Mouse (Mus musculus): ENCODE results near the gene Fbxl8.

Fbxl8 gene

DNA sequence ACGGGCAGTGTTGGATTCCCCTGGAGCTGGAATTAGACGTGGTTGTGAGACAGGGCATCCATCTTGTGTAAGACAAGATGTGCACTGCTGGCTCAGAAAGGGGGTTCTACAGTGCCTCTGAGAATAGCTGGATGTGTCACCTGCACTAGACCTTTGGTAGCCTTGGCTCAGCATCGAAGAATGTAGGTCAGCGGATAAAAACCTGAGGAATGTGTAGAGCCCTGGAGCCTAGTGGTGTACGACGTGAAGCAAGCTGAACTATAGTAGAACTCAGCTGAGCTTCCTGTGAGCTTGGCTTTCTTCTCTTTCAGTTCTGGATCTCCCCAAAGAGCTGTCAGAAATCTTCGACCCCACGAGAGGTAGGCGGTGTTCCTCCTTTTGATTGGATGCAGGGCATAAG is 39.4 kb downstream of the Fbxl8 start:
- no peak for DNase-seq (ENCODE audit: extremely low spot score, low spot score)

DNA sequence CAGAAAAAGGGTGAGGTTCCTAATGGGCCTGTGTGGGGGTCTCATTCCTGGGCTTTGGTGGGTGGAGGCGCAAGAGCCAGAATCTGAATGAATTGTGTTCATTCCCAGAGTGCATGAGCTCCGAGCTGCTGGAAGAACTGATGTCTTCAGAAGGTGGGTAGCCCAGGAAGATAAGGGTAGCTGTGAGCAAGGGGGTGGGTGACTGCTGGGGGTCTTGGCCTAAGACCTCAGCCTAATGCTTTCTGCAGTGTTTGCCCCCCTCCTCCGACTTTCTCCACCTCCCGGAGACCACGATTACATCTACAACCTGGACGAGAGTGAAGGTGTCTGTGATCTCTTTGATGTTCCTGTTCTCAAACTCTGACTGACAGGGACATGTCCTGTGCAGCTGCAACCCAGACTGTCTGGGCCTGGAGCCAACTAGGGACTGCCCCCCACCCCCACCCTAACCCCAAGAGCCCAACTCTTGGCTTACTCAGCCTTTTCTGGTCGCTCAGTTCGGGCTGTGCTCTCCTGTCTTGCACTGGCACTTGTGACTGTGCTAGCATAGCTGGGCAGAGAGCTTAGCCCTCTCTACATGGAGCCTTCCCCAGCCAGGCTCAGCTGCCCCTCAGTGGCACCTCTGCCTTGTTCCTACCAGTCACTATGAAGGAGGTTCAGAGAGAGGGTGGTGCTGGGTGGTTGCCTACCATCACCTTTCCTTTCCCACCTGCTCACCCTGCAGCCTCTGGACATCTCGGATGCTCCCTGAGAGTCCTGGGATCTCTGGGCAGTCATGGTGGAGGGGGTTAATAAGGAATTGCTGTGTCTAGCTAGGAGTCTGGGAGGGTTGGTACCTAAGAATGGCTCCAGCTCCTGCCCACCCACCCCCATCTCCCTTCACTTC is 40.1 kb downstream of the Fbxl8 start:
- no peak for DNase-seq (ENCODE audit: extremely low spot score, low spot score)

DNA sequence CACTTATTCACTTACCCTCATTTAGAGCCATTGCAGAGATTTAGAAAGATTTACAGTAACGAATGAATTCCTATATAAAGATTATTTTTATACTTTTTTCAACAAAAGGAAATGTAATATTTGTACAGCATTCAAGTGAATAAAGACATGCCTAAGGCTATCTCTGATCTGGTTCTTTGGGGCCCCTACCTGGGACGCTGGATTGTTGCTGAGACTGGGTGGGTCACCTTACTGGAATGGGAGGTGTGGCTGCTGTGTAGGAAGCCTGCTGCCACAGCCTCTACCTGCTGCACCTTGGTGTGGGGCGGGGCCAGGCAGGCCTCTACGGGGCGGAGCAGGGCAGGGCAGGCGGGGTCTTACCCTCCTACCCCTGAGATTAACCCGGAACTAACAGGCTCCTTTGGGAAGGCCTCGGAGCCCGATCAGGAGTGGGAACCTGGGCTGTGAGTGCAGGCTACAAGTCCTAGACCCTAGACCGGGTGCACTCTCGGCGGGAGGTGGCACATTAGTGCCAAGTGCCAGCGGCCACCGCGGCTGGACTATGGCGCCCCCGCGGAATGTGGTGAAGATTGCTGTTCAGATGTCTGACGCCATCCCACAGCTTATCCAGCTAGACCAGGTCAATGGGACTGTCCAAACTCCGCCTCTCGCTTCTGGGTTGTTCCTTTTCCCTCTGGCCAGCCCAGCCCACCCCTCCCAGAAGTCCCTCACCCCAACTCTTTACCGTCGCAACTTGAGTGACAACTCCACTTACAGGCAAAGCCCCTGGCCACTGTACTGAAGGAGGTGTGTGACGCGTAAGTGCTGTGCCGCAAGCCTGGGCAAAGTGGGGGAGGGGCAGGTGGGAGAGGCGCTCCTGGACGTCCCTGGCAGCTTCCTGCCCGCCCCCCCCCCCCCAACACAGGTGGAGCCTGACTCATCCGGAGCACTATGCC is 41.0 kb downstream of the Fbxl8 start, which contains the start of gene Elmo3:
TSS of gene Elmo3 (plus strand) at position 391 of the 935 bp plus-strand sequence.
- peak; percentile 49 for DNase-seq (ENCODE audit: extremely low spot score, low spot score)

GRCm38 (mm10) chr8:105306146-105306691 is 41.8 kb downstream of the Fbxl8 start:
- no peak for DNase-seq (ENCODE audit: extremely low spot score, low spot score)

GRCm38 (mm10) chr8:105307670-105308069 is 43.2 kb downstream of the Fbxl8 start:
- DNase-seq (ENCODE audit: extremely low spot score, low spot score) = no peak

DNA sequence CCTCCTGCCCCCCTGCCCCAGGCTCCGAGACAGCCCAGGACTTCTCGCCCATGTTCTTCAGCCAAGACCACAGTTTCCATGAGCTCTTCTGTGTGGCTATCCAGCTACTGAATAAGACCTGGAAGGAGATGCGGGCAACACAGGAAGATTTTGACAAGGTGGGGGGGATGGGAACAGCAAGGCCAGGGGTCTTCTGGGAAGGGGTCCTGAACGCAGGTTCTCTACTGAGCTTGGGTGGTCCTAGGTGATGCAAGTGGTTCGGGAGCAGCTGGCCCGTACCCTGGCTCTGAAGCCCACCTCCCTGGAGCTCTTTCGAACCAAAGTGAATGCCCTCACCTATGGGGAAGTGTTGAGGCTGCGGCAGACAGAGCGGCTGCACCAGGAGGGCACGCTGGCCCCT is 44.0 kb downstream of the Fbxl8 start:
- DNase-seq (ENCODE audit: extremely low spot score, low spot score) = no peak

- DNase-seq (ENCODE audit: extremely low spot score, low spot score) = no peak
Observed at GRCm38 (mm10) chr8:105309142-105309847, 44.8 kb downstream of the Fbxl8 start.

DNA sequence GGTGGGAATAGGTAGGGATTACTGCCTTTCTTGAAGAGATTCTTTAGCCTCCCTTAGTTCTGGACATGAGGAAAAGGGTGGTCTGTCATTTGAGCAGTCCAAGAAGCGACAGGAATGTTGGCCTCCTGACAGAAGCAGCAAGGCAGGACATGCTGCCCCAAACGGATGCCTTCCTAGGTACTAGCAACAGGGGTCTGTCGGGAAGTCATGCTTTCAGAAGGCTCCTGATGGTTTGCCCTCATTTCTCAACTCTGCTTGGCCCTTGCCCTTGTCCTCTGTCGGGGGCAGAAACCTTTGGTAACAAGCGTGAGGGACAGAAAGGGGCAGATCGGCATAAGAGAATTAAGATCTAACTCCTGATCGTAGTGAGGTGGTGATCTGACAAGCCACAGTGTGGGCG is 45.7 kb downstream of the Fbxl8 start:
- no peak for DNase-seq (ENCODE audit: extremely low spot score, low spot score)

GRCm38 (mm10) chr8:105311718-105312117 is 47.3 kb downstream of the Fbxl8 start:
- DNase-seq (ENCODE audit: extremely low spot score, low spot score) = no peak

GRCm38 (mm10) chr8:105312891-105313481 is 48.5 kb downstream of the Fbxl8 start:
- DNase-seq (ENCODE audit: extremely low spot score, low spot score) = no peak

DNA sequence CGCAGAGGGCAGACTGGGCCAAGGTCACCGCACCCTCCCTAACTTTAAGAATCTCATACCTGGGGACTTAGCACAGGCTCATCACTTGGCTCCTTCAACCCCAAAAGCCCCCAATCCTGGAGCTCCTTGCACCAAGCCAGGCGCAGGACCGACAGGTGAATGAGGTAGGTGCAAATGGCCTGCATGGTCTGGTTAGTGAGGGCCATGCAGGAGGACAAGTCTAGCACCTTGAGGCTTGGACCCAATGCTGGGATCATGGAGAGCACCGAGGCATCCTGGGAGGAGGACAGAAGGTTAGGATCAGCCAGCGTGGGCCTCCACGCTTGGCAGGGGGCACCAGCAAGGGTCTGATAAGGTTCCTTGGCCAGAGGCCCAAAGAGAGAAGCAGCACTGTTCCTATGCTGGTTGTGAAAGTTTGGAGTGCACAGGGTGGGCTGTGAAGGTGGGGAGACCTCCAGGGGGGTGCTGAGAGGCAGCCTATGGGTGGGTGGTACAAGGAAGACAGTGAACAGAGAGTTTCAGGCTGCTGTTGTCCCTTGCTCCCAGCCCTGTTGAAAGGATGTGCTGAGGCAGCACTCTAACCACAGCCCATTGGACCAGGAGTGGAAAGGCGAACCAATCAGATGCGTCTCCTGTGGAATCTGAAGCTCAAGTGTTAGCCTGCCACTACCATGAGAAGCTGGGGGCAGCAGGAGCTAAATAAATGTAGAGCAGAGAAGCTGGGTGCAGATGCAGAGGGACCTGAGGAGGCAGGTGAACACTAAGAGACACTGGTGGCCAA is 49.4 kb downstream of the Fbxl8 start:
- no peak for DNase-seq (ENCODE audit: extremely low spot score, low spot score)

DNA sequence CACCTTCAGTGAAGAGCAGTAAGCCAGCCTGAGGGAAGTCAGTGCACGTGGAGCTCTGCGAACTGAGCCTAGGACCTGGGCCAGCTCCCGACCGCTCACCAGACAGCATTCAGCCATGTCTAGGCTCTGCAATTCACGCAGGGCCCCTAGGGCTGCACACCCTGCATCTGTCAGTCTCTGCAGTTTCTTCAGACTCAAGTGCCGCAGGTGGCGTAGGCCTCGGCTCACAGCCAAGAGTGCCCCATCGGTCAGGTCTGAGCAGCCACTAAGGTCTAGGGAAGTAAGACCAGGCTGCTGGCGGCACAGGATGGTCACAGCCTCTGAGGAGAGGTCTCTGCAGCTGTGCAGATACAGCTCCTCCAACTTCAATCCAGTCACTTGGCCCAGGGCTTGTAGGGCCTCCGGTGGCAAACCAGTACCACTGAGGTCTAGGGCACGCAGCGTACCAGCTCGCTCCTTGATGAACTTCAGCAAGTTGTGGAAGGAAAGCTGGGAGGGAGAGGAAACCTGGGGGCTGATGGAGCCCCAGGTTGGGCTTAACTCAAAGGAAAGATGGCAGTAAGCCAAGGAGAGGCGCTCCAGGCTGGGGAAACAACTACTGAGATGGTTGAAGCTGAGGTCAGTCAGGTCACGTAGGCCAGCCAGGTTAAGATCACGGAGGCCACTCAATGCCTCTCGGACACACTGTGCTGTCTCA is 50.8 kb downstream of the Fbxl8 start:
- DNase-seq (ENCODE audit: extremely low spot score, low spot score) = no peak

- no peak for DNase-seq (ENCODE audit: extremely low spot score, low spot score)
Observed at GRCm38 (mm10) chr8:105317941-105318340, 53.5 kb downstream of the Fbxl8 start.

- no peak for DNase-seq (ENCODE audit: extremely low spot score, low spot score)
Observed at GRCm38 (mm10) chr8:105318662-105319190, 54.3 kb downstream of the Fbxl8 start.

Measured in neural tube, embryonic 10.5 days (tissue).